Mouse (Mus musculus): ENCODE data around the gene Calcoco2. TPM values are rescaled to one million over a fixed set of nuclear protein-coding genes. Genes with fewer than 3 reads are reported as not detected.

Gene Calcoco2
- not detected for polyA plus RNA-seq (2014; fragmentation: Illumina TruSeq; extraction: RNeasy Lipid Tissue Mini Kit (QIAGEN cat#74804); ENCODE audit: low read depth, low replicate concordance)

DNA sequence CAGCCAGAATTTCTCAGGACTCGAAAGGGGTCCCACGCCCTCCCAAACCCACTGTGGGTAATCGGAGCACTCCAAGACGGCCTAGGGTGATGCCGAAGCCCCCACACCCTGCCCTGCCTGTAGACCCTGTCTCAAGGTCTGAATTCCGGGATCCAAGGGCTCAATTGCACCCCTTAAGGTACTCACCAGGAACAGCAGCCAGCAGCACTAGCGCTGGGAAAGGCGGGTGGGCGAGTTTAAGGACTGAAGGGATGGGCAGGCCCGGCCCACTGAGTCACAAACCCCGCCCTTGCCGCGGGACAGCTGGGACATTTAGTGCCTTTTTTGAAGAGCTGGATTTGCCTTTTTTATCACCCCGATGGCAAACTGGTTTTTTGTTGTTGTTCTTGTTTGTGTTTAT, at the start of gene Calcoco2:
TSS of gene Calcoco2 (minus strand) at position 214 of the 400 bp plus-strand sequence.

DNA sequence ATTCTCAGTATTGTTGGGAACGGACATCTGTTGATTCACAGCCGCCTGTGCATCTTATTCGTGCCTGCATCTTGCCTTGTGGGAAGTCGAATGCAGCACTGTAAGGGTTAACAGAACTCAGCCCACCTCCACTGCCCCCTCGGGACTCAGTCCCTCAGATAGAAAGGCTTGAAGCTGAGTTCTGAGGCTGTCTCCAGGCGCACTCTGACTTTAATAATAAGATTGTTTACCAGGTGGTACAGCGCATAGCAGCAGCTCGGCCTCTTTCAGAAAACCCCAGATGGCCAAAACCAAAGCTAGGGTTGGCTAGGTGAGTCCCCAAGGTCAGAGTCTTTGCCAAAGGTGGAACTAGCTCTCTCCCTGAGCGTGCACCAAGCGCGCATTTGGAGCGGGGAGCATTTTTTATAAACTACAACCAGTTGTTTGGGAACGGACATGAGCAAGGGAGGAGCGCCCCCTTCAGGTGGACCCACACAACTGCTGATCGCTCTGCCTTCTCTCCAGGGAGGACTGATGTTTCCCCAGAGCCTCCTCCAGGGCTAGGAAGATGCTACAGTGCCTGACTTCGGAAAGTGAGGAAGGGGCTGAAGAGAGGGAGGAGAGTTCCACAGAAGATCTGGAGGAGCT, 21.6 kb upstream of the Calcoco2 start, which contains the start of gene Ttll6:
TSS of gene Ttll6 (plus strand) at position 548 of the 627 bp plus-strand sequence.

DNA sequence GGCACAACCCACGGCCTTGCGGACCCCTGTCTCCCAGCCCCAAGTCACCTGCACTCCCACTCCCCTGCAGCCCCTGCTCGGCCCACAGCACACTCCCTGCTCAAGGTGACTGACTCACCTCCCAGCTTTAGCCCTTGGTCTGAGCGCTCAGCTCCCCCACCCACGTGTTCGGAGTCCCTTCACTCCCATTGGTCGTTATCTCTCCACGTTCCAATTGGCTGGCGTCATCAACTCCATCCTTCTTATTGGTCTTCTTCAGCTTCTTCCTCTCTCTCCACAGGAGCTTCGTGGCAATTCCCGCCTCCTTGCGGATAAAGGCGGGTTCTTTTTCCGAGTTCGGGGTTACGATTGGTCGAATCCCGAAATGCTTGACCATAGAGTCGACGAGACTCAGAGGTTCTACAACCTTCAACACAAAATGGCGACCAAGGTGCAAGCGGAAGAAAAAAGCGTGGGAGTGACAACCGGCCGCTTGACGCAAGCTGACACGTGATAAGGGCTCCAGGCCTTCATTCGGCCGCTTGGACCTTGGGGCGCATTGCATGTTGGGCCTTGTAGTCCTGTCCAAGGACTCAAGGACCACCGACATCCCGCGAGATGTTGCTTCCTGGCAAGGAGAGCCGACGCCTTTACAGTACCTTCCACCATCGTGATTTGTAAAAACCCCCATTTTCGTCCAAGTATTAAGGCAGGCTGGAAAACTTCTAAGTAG, 36.1 kb downstream of the Calcoco2 start, which contains the start of gene Atp5g1:
TSS of gene Atp5g1 (minus strand) at position 162 of the 712 bp plus-strand sequence.

DNA sequence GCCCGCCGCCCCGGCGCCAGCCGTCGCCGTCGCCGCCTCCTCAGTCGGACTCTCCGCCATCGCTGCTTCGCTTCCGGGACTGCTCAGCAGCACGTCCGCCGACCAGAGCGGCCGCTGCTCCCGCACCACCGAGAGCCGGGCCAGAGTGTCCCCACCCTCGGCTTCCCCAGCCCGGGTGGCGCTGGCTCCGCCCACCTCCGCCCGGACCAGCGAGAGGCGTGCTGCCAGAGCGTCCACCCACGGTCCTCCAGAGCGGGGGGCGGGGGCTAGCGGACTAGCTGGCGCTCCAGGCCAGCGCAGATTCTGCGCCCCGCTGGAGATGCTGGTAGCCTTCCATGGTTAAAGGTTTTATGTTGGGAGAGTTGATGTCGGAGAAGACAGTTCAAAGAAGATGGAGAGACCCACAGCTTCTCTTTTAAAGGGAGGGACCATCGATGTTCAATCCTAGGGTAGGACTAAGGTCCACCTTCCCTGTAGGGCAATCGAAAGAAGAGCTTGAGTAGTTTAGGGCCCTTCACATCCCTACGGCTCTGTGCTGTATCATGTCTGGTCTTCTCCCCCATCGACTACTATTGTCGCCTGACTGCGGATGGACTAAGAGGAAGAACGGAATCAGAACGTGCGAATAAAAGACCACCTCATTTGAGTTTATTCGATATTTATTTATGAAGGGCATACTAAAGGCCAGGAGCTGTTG, 46.4 kb downstream of the Calcoco2 start, which contains the start of gene Ube2z:
TSS of gene Ube2z (minus strand) at position 174 of the 697 bp plus-strand sequence.

Other genes with a start within 250 kb of the Calcoco2 start
- not detected for gene B4galnt2, start 197.1 kb downstream of the Calcoco2 start, polyA plus RNA-seq (2014; fragmentation: Illumina TruSeq; extraction: RNeasy Lipid Tissue Mini Kit (QIAGEN cat#74804); ENCODE audit: low read depth, low replicate concordance)
- not detected for gene Igf2bp1, start 106.0 kb downstream of the Calcoco2 start, polyA plus RNA-seq (2014; fragmentation: Illumina TruSeq; extraction: RNeasy Lipid Tissue Mini Kit (QIAGEN cat#74804); ENCODE audit: low read depth, low replicate concordance)
- gene Gip, start 87.4 kb downstream of the Calcoco2 start, polyA plus RNA-seq (2014; fragmentation: Illumina TruSeq; extraction: RNeasy Lipid Tissue Mini Kit (QIAGEN cat#74804); ENCODE audit: low read depth, low replicate concordance) = not detected
- gene Snf8, start 77.1 kb downstream of the Calcoco2 start, polyA plus RNA-seq (2014; fragmentation: Illumina TruSeq; extraction: RNeasy Lipid Tissue Mini Kit (QIAGEN cat#74804); ENCODE audit: low read depth, low replicate concordance) = 15.6 TPM
- 27.2 TPM for gene Ube2z, start 46.6 kb downstream of the Calcoco2 start, polyA plus RNA-seq (2014; fragmentation: Illumina TruSeq; extraction: RNeasy Lipid Tissue Mini Kit (QIAGEN cat#74804); ENCODE audit: low read depth, low replicate concordance)
- 5.2 TPM for gene Atp5g1, start 36.3 kb downstream of the Calcoco2 start, polyA plus RNA-seq (2014; fragmentation: Illumina TruSeq; extraction: RNeasy Lipid Tissue Mini Kit (QIAGEN cat#74804); ENCODE audit: low read depth, low replicate concordance)
- not detected for gene Ttll6, start 21.8 kb upstream of the Calcoco2 start, polyA plus RNA-seq (2014; fragmentation: Illumina TruSeq; extraction: RNeasy Lipid Tissue Mini Kit (QIAGEN cat#74804); ENCODE audit: low read depth, low replicate concordance)
- not detected for gene Hoxb13, start 82.4 kb upstream of the Calcoco2 start, polyA plus RNA-seq (2014; fragmentation: Illumina TruSeq; extraction: RNeasy Lipid Tissue Mini Kit (QIAGEN cat#74804); ENCODE audit: low read depth, low replicate concordance)
- 350 TPM for gene Hoxb9, start 159.5 kb upstream of the Calcoco2 start, polyA plus RNA-seq (2014; fragmentation: Illumina TruSeq; extraction: RNeasy Lipid Tissue Mini Kit (QIAGEN cat#74804); ENCODE audit: low read depth, low replicate concordance)
- gene Hoxb8, start 169.9 kb upstream of the Calcoco2 start, polyA plus RNA-seq (2014; fragmentation: Illumina TruSeq; extraction: RNeasy Lipid Tissue Mini Kit (QIAGEN cat#74804); ENCODE audit: low read depth, low replicate concordance) = 34.4 TPM
- 102 TPM for gene Hoxb7, start 174.7 kb upstream of the Calcoco2 start, polyA plus RNA-seq (2014; fragmentation: Illumina TruSeq; extraction: RNeasy Lipid Tissue Mini Kit (QIAGEN cat#74804); ENCODE audit: low read depth, low replicate concordance)
- 21.2 TPM for gene Hoxb6, start 180.5 kb upstream of the Calcoco2 start, polyA plus RNA-seq (2014; fragmentation: Illumina TruSeq; extraction: RNeasy Lipid Tissue Mini Kit (QIAGEN cat#74804); ENCODE audit: low read depth, low replicate concordance)
- gene Hoxb5, start 191.4 kb upstream of the Calcoco2 start, polyA plus RNA-seq (2014; fragmentation: Illumina TruSeq; extraction: RNeasy Lipid Tissue Mini Kit (QIAGEN cat#74804); ENCODE audit: low read depth, low replicate concordance) = 7.4 TPM
- 11.9 TPM for gene Hoxb4, start 206.3 kb upstream of the Calcoco2 start, polyA plus RNA-seq (2014; fragmentation: Illumina TruSeq; extraction: RNeasy Lipid Tissue Mini Kit (QIAGEN cat#74804); ENCODE audit: low read depth, low replicate concordance)
- 30.6 TPM for gene Hoxb3, start 211.4 kb upstream of the Calcoco2 start, polyA plus RNA-seq (2014; fragmentation: Illumina TruSeq; extraction: RNeasy Lipid Tissue Mini Kit (QIAGEN cat#74804); ENCODE audit: low read depth, low replicate concordance)
- 16.9 TPM for gene Hoxb2, start 238.6 kb upstream of the Calcoco2 start, polyA plus RNA-seq (2014; fragmentation: Illumina TruSeq; extraction: RNeasy Lipid Tissue Mini Kit (QIAGEN cat#74804); ENCODE audit: low read depth, low replicate concordance)